Mouse (Mus musculus) kidney, postnatal 0 days (tissue): Measurements from ENCODE around the gene Stk25. TPM values are rescaled to one million over a fixed set of nuclear protein-coding genes. Genes with fewer than 3 reads are reported as not detected.

Source experiments
- ATAC-seq: fragments of 200-750 bp; cut with Nextera tagmentation; replicated peaks from 2 replicates; pipeline ENCODE4 v1.8.0; 2017; ENCODE audit warnings: low read depth, moderate number of reproducible peaks, moderate TSS enrichment, moderate library complexity; ENCODE audit not compliant: low FRiP score
- DNase-seq: peaks from one replicate; pipeline ENCODE4 v3.0.0-alpha.2; 2016; ENCODE audit warnings: low spot score
- H3K27ac ChIP-seq: fragments of 300-500 bp; sonication (generic); 2 replicates; pipeline ENCODE4 v1.5.1; 2014; ENCODE audit warnings: mild to moderate bottlenecking
- H3K27me3 ChIP-seq: fragments of 300-500 bp; sonication (generic); 2 replicates; pipeline ENCODE4 v1.6.1; 2014; ENCODE audit warnings: low read length, mixed read lengths; ENCODE audit not compliant: insufficient read depth
- H3K36me3 ChIP-seq: fragments of 300-500 bp; sonication (generic); 2 replicates; pipeline ENCODE4 v1.6.1; 2014; ENCODE audit warnings: low read length, mixed read lengths; ENCODE audit not compliant: insufficient read depth
- H3K4me1 ChIP-seq: fragments of 300-500 bp; sonication (generic); replicated peaks from 2 replicates; pipeline ENCODE4 v1.6.1; 2014; ENCODE audit warnings: antibody characterized with exemption, low read length, mixed read lengths; ENCODE audit not compliant: insufficient read depth
- H3K4me2 ChIP-seq: fragments of 300-500 bp; sonication (generic); 2 replicates; pipeline ENCODE4 v1.6.1; 2014; ENCODE audit warnings: mild to moderate bottlenecking, low read length, moderate library complexity, mixed read lengths
- H3K4me3 ChIP-seq: fragments of 300-500 bp; sonication (generic); replicated peaks from 2 replicates; pipeline ENCODE4 v1.5.1; 2014; ENCODE audit warnings: low read depth, low read length
- H3K9ac ChIP-seq: fragments of 300-500 bp; sonication (generic); 2 replicates; pipeline ENCODE4 v1.6.1; 2014; ENCODE audit warnings: low read depth, low read length
- H3K9me3 ChIP-seq: fragments of 300-500 bp; sonication (generic); replicated peaks from 2 replicates; pipeline ENCODE4 v1.6.1; 2016; ENCODE audit warnings: low read length, inconsistent platforms, mixed read lengths
- CTCF ChIP-seq: IDR thresholded peaks from 2 replicates; pipeline ENCODE4 v1.5.1; 2016; ENCODE audit warnings: antibody characterized with exemption, low read depth, mild to moderate bottlenecking, moderate library complexity
- WGBS: fragments of 180-500 bp; shearing (Covaris S2); extraction: QIAGEN DNeasy Blood & Tissue Kit; methylation state at CpG from one replicate; pipeline ENCODE4 v1.1.7; 2014; 5-methylcytosine and 5-hydroxymethylcytosine counted together
- polyA plus RNA-seq: library from polyadenylated mRNA; unstranded; fragments of >200 nt; fragmentation: Nextera tagmentation; extraction: Ambion mirVana; gene quantifications from 2 replicates; pipeline ENCODE4 v1.2.1, GENCODE M21; 2015

The Stk25 gene
- polyA plus RNA-seq, 1 experiment from 2014 or later: 174 TPM

DNA sequence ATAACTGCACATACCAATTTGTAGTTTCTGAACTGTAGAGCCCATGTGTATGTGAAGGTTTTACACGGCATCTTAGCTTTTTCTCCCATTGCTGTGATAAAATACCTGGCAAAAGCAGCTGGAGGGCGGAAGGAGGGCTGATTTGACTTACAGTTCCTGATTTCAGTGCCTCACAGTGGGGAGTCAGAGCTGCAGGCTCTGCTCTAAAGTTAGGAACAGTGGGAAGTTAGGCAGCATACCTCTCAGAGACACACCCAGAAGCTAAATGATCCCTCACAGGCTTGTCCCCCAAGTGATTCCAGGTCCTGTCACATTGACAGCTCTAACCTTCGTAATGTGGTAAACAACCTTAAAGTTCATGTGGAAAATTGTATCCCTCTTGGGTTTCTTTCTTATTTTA is 81.4 kb downstream of the Stk25 start:
- no peak for DNase-seq
- Histone ChIP-seq H3K36me3 (peaks cover 16% of the 10 kb centered on the region; the same call in 1 of the 2 replicates), H3K9ac (no peak overlapping the region), H3K4me1 (no peaks in the 10 kb centered on the region), H3K27me3 (no peaks in the 10 kb centered on the region), H3K9me3 (no peaks in the 10 kb centered on the region), H3K27ac (no peak overlapping the region), H3K4me2 (no peak overlapping the region), H3K4me3 (no peak overlapping the region)
- WGBS: 85% methylated on average over 3 of the region's 3 CpGs
- no peak for TF ChIP-seq CTCF
- no peak for ATAC-seq

Other genes with a start within 250 kb of the Stk25 start
- gene Hdlbp, start 179.8 kb downstream of the Stk25 start, polyA plus RNA-seq: 151 and 160 TPM in 2 replicates
- gene Farp2, start 146.6 kb downstream of the Stk25 start, polyA plus RNA-seq: 8.0 and 9.1 TPM in 2 replicates
- 106 and 109 TPM in 2 replicates for gene Bok, start 27.0 kb upstream of the Stk25 start, polyA plus RNA-seq
- gene Atg4b, start 92.8 kb upstream of the Stk25 start, polyA plus RNA-seq: 84.6 and 88.4 TPM in 2 replicates
- 82.5 and 82.9 TPM in 2 replicates for gene Thap4, start 96.2 kb upstream of the Stk25 start, polyA plus RNA-seq
- gene Dtymk, start 143.3 kb upstream of the Stk25 start, polyA plus RNA-seq: 179 and 191 TPM in 2 replicates
- gene Ing5, start 145.3 kb upstream of the Stk25 start, polyA plus RNA-seq: 9.6 and 11.4 TPM in 2 replicates
- 12.7 and 13.3 TPM in 2 replicates for gene D2hgdh, start 166.2 kb upstream of the Stk25 start, polyA plus RNA-seq
- gene Gal3st2, start 202.6 kb upstream of the Stk25 start, polyA plus RNA-seq: 0.13 and 0.19 TPM in 2 replicates